Mouse (Mus musculus) liver, embryonic 14.5 days (tissue): ENCODE results near the gene Eri3.

ENCODE experiments used
- CTCF ChIP-seq: IDR thresholded peaks from 2 replicates; pipeline ENCODE4 v1.5.1; 2016; ENCODE audit warnings: antibody characterized with exemption, low read depth, control low read depth
- EP300 ChIP-seq: IDR thresholded peaks from 2 replicates; pipeline ENCODE4 v1.6.1; 2016; ENCODE audit warnings: antibody characterized with exemption, low read depth

DNA sequence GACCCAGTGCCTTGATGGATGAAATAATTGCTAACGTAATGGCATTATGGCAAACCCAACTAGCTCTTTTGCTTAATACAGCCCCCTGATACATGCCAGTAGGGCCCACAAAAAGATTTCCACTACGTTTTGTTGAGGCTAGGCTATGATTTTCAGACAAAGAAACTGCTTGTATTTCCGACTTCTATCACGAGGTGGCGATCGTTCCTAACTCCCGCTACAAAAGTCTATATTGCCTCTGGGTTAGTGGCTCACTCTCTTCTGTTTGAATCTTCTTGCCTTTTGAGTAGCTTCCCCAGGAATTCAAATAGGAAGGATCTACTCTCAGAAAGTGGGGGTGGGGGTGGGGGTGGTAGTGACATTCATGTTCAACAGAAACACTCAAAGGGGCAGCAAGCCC, 155.2 kb downstream of the Eri3 start:
- TF ChIP-seq EP300 (no peak), CTCF (peak; percentile 64)
